Mouse (Mus musculus) activated CD4-positive, CD25-positive, alpha-beta regulatory T cell, adult 4 months (primary cell): ENCODE results near the gene Gspt1. TPM values are rescaled to one million over a fixed set of nuclear protein-coding genes. Genes with fewer than 3 reads are reported as not detected.
A peak's percentile ranks its signal among the peaks of the same experiment; 100 is the strongest.
"Not testable (repeated sequence)": the region's sequence is repeated elsewhere in the genome, so short reads cannot be mapped to it uniquely, and the experiment has no call there.

Source experiments
- ATAC-seq: one replicate; pipeline ENCODE4 v1.8.0; 2017
- polyA plus RNA-seq, 2 experiments: library from polyadenylated mRNA; unstranded; fragments of 100-300 nt; shearing (Covaris generic); gene quantifications; one replicate each; pipeline ENCODE4 v1.2.1; 2017

Gspt1 gene
- polyA plus RNA-seq: 10 to 100 TPM; 40.4 to 44.2 TPM

DNA sequence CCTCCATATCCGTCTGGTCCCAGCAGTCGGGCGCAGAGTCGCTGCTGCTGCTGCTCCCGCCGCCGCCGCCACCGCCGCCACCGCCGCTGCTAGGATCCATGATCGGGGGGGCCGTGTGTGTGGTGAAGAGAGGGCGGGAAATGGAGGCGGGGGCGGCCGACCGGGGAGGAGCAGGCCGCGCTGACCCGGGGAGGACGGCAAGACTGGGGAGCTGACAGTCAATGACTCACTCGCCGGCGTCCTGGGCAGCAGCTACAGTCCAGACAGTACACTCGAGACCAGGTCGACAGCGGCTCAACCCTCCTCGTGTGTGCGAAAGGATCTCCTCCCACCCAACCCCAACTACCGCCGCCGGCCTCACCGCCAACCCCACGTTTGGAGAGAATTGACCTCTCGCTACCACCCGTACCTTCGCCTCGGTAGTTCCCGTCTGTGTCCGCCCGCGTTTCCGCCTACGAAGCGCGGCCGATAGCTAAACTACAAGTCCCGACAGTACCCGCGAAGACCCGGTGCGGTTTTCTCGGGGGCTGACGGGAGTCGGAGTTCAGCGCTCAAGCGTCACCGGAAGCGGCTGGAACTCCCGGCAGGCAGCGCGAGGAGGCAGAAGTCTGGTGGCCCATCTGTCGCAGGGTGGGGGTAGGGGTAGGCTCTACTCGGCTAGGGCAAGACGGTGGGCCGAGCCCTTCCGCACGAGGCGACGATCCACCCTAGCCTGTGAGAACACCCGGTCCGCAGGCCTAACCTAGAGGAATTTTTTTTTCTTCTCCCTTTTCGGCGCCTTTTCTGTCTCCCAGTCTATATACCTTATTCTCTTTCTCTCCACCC is at the start of gene Gspt1:
Gene Gspt1 (minus strand): TSS at position 428 of the 825 bp plus-strand sequence.
- peak; percentile 87 for ATAC-seq

DNA sequence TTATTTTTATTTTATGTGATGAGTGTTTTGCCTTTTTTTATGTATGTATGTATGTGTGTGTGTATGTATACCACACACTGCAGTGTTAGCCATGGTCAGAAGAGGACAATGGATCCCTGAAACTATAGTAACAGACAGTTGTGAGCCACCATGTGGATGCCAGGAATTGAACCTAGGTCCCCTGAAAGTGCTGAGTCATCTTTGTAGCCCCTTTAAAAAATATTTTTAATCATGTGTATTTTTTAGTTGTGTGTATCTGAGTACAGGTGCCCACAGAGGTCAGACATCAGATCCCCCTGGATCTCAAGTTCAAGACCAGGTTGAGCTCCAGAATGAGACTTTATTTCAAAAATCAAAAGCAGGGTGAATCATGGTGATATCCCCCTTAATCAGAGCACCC is 49.6 kb upstream of the Gspt1 start:
- no peak for ATAC-seq

DNA sequence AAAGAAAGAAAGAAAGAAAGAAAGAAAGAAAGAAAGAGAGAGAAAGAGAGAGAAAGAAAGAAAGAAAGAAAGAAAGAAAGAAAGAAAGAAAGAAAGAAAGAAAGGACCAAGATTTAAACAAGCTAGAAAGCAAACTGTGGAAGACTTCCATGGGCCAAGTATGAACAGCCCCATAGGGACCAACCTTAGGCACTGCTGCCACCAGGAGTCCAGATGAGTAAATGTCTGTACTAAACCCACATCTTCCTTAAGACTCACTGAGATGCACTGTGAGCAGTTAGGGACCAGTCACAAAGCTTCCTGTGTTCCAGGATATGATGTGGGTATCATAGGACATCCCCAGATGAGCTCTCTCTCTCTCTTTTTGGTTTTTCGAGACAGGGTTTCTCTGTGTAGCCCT is 43.6 kb upstream of the Gspt1 start:
- ATAC-seq: peak; percentile 49

DNA sequence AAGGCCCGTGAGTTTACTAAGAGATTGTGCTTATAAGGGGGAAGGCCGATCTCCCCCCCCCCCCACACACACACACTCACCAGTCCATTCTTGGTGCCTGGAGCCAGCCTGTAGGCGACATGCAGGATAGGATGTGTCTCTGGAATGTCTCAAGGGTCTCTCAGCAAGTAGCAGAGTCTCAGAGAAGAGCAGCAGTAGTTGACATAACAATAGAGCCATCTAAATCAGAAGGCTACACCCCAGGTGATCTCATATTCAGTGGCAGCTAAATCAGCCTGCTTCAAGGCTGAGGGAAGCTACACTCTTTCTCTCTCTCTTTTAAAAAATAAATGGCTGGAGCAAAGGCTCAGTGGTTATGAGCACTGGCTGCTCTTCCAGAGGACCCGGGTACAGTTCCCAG is 41.5 kb upstream of the Gspt1 start:
- not testable (repeated sequence) for ATAC-seq

DNA sequence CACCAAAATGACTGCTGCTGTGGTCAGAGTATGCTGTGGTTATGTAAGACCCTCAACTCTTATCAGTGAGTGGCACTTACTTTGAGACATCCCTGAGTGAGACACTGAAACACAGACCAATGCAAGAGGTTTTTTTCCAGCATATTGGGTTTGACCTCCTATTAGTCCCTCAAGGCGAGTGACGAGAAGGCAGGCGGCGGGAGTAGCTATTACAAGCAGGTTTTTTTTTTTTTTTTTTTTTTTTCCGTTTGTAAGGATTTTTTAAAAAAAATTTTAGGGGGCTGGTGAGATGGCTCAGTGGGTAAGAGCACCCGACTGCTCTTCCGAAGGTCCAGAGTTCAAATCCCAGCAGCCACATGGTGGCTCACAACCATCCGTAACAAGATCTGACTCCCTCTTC is 34.7 kb upstream of the Gspt1 start:
- ATAC-seq: not testable (repeated sequence)

DNA sequence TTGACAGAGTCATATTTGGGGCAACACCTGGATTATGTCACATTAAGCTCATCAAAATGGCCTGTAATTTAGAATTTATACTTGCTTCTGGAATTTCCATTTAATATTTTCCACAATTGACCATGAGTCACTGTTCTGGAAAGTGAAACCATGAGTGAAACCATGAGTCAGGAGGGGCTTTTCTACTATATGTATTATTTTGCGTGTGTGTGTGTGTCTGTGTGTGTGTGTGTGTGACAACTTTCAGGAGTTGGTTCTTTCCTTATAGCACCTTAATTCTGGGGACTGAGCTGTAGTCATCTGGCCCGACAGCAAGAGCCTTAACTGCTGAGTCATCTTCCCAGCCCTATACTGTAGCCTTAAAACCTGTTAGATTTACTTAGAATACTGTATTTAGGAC is 31.8 kb upstream of the Gspt1 start:
- ATAC-seq: no peak

DNA sequence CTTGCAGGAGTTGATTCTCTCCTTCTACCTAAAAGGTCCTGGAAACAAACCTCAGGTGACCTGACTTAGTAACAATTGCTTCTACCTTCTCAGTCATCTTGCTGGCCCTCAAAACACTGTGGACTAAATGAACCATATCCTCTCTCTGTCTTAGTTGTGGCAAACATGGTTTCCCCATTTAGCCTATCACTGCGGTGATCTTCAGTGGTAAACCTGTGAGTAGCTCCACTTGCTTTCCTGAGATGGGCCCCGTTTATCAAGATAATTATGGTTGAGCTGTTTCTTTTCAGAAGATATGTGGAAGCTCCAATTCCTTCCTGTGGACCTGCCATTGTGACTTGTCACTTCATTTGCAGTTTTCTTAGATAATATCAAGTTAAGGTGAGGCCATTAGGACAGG is 30.8 kb upstream of the Gspt1 start:
- no peak for ATAC-seq

DNA sequence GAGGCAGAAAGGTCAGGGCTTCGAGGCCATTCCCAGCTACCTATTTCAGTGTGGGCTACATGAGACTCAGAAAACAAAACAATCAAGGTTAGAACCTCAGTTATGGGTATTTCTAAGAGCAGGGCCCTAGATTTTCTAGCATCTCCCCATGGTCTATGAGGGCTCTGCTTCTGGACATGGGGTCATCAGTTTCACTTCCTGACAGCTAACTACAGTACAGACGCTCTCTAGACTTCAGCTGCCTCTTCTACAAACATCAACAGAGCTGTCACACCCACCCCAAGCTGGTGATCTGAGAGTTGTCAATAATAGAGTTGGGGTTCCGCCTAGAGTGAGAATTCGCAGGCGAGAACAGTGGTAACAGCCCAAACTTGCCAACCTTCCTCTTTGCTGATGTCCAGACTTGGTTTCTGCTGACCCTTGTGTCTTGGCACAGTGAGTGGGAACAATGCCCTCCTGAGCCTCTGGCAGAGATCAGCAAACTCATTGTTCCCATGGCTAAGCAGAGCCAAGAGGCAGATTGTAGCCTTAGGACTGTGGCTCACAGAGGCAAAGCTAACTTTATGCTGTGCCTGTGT is 28.6 kb upstream of the Gspt1 start:
- no peak for ATAC-seq

DNA sequence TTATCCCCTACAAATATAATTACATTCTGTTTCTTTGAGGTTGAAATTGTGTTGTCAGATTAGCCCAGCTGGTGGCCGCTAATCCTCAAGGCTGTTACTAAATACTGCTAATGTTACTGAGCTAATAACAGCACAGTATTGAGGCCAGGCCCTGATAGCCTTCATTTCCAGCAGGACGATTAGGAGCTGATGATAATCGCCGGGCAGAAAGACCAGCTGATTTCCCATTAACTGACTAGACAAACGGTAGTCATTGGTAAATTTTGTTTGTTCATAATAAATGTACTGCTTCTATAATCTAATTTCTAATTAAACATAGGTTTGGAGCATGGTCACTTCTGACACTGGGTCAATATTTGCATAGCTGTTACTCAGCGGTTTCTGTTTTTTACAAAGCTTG is 24.7 kb upstream of the Gspt1 start:
- ATAC-seq: no peak

DNA sequence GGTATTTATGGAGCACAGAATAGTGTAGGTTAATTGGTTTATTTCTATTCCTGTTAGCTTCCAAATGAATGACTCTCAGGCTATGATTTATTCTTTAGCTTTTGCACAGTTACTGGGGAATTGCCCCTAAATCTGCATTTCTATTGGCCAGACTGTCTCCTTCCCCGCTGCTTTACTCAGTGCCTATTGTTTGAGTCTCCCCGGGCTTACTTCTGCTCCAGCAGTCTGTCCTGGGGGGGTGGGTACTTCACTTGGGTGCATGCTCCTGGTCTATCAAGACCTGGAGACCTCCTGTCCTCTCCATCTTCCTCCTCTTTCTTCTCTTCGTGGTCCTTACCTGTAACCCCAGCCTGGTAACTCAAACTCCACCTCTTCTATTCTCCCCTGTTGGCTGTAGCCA is 22.8 kb upstream of the Gspt1 start:
- ATAC-seq: no peak

DNA sequence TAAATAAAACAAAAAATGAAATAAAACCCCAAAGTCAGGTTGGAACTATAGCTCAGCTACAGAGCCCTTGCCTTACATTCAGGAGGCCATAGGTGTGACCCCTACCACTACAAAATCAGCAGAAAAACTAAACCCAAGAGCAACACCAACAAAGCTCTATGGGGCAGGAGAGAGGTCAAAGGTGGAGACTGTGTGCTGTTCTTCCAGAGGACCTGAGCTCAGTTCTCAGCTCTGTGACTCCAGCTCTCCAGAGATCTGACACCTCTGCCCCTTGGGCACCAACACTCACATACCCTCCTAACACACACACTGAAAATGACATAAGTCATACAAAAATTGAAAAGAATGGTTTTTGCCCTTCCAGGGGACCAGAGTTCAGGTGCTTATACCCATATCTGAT is 16.9 kb upstream of the Gspt1 start:
- ATAC-seq: no peak

DNA sequence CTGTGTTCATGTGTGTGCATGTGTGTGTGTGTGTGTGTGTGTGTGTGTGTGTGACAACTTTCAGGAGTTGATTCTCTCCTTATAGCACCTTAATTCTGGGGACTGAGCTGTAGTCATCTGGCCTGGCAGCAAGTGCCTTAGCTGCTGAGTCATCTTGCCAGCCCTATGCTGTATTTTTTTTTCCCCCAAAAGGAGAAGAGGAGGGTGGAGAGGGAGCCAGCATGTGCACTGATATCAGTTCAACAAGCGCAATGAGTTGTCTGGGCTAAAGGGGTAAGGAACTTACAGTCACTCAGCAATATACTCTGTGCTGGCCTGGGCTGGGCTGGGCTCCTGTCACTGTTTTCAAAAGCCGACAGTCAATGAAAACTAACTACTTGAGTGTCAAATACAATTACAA is 16.5 kb upstream of the Gspt1 start:
- no peak for ATAC-seq

DNA sequence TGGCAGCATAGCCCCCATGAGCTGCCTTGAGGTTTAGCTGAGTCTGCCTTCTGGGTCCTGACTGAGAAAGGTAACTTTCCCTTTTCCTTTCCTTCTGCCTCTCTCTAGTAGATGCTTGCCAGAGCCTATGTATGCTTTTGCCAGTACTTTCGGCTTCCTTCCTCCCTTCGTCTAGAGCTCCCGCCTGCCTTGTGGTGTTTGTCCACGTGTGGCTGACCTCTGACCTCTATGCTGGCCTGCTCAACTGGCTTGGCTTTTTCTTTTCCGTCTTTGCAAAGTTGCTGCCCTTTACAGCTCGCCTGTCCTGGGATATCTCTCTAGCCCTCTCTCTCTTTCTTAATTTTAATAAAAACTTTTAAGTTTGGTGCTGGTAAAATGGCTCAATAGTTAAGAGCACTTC is 15.7 kb upstream of the Gspt1 start:
- no peak for ATAC-seq

DNA sequence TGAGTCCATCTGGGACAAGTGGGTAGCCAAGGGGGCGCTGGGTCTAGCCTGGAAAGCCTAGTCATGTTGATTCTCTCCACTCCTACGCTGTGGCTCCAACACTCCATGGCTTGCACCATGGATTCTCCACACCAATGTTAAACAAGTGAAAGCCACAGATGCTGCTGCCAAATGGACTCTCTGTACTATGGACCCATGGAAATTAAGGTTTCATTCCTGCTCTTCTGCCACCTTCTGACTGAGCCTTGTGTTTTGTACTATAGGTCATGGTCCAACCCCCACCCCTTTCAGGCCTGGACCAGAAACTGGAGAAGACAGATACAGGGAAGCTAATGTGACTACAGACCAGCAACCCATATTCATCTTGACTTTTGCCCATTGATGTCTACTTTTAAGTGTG is 12.4 kb upstream of the Gspt1 start:
- no peak for ATAC-seq

DNA sequence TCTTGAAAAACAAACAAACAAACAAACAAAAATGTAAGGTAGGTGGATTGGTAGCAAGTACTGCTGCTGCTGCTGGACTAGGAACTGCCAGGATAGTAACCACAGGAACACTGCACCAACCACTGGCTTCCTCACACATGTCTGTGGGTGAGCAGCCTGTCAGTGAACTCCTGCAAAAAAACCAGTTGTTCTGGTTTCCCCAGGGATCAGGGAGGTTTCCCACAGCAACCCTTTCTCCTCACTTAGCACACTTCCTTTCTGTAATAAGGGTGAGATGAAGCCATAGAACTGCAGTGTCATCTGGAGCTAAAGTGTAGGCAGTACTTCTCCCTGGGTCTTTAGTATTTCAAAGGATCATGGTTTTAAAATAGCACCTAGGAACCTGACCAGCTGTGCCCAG is 9.1 kb upstream of the Gspt1 start:
- ATAC-seq: no peak

DNA sequence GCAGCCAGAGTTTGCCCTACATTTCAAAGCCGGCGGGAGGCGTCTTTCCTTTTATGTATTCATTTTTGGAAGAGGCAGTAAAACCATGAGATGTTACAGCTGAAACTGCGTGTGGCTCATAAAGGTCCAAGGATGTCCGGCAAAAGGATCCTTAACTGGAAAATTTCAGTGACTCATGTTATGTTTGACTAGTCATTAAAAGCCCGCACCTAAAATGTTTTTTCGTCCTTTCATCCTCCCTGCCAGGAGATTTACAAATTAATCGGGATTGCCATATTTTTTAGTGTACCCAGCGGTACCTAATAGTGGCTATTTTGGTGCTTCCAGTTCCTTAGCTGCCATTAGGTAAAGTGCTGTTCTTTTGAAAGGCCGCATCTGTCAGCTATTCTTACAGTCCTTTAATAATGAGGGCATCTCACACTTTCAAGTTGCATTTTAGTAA is 619 bp upstream of the Gspt1 start:
- ATAC-seq: no peak

DNA sequence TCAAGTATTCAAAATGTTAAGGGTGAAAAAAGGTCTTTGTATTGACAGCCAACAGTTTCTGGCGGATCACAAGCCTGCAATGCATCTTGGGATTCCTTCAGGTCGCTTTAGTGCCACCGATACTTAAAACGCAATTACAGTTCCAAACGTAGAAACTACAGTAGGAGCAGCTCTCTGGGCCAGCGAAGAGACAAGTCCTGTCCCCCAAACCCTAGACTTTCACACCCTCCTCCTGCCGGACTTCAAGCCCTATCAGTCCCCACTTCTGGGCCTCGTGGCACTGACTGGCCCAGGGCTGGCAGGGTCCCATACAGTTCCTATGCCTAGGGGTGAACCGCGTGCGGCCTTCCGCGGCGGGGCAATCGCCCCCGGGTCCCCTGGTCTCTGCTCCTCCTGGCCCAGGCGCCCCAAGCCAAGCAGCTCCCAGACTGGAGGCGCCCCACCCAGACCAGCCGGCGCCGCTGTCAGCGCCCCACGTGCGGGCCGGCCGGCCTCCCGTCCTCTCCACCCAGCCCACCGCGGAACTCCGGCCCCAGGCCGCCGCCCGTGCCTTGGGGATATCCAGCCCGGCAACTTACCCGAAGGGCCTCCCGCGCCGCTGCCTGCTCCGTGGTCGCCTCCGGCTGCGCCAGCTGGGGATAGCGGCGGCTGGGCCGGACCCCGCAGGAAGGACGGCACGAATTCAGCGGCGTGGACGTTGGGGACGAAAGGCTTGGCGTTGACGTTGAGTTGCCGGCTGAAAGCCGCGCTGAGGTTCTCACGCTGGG is 877 bp downstream of the Gspt1 start:
- ATAC-seq: peak; percentile 7

DNA sequence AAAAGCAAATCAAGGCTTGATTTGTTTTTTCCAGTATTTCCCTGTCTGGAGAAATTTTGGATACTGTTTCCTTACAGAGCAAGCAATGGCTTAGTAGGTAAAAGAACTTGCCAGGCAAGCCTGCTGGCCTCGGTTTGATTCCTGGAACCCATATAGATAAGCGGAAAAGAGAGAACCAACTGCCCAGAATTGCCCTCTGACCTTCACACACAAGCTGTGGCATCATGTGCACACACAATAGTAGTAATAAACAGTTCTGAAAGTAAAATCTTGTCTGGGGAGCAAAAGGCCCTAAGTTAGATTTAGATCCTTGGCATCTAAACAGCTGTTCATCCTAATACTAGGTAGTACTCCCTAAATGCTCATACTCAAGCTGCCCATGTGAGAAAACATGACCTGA is 6.3 kb downstream of the Gspt1 start:
- ATAC-seq: no peak

DNA sequence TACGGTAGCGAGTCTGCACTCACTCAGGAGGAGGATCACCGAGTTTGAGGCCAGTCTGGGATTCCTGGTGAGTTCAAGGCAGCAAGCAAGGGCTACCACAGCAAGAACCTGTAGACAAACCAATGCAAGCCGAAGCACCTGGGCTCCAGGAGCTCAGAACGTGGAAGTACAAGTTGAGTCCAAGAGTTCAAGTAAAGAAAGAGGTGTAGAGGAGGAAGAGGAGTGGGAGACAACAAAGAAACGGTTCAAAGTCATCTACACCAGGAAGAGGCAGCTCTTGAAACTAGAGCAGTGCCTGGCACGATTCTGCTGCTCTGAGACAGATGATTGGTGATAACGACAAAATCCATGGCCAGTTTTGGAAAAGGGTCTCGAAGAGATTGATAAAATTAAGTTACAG is 8.4 kb downstream of the Gspt1 start:
- no peak for ATAC-seq

DNA sequence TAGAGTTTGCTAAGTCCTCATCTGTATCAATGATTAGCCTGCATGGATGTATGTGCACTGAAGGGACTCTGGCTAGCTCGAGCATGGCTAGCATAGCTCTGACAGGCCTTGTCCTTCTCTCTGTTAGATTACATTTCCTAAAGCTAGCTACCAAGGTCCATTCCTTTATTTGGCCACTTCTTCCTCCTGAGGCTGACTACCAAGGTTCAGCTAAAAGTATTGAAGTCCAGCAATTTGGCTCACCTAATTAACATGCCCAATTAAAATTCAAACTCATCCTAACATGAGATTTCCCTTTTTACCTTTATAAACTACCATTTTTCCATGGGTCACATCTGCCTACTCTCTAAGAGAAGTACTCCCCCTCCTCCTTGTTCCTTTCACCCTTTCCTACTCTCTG is 11.7 kb downstream of the Gspt1 start:
- ATAC-seq: no peak

DNA sequence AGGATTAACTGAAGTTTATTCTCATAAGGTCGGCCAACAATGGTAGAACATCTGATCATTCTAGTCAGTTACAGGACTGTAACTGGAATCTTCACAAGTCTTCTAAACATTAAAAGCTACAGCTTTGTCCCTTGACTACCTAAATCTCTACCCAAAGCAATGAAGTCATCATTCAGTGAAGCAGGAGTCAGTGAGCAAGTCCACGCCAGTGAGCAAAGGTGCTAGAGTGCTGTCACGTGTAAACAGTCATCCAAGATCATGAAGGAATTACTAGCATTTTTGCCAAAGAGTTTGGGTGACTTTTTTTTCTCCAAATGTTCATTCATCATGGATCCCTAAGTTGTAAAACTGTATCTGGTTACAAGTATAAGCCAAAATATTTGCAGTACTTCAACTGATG is 36.3 kb downstream of the Gspt1 start:
- ATAC-seq: no peak

DNA sequence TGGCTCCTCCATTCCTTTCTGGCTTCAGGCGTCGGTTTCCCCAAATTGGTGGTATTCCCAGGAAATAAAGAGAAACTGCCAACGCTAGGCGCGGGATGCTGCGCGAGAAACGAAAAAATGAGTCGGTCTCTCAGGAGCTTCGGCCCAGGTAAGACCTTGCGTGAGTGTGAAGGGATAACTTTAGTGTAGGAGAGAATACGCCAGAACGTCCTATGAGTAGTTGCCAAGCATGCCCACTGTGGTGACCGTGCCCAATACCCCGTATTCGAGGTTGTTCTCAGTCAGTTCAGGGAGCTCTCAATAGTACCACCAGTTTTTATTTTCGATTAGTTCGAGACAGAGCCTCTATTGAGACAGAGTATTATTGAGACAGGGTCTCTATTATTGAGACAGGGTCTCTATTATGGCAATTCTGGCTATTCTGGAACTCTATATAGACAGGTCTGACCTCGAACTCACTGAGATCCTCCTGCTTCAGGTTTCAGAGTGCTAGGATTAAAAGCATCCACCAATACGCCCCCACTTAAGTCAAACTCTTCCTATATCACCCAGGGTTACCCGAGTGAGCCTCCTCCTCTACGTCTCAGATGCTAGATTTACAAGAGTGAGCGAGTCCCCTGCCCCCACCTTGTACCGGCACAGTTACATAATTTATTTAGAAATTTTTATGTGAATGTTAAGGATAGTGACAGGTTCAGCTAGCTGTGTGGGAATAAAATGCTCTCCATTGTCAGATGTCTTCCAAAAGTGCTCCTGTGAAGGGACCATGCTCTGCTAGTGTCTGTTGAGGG is 50.3 kb downstream of the Gspt1 start:
- ATAC-seq: no peak
